Mouse (Mus musculus) embryonic fibroblast, embryonic 13.5 days (primary cell): ENCODE data around the gene Atp5k. TPM values are rescaled to one million over a fixed set of nuclear protein-coding genes. Genes with fewer than 3 reads are reported as not detected.

Source experiments
- H3K27ac ChIP-seq: 2 replicates; pipeline ENCODE4 v1.5.1; 2012; ENCODE audit warnings: low read length, control low read depth, inconsistent platforms; ENCODE audit not compliant: insufficient read depth
- H3K4me1 ChIP-seq: 2 replicates; pipeline ENCODE4 v1.6.1; 2011; ENCODE audit warnings: low read length; ENCODE audit not compliant: control insufficient read depth, insufficient read depth
- H3K4me3 ChIP-seq: 2 replicates; pipeline ENCODE4 v1.5.1; 2011; ENCODE audit warnings: mild to moderate bottlenecking, control low read depth, low read length; ENCODE audit not compliant: insufficient read depth
- CTCF ChIP-seq: IDR thresholded peaks from 2 replicates; pipeline ENCODE4 v1.5.1; 2011; ENCODE audit warnings: mild to moderate bottlenecking, control low read depth, low read length, moderate library complexity, borderline replicate concordance; ENCODE audit not compliant: insufficient read depth
- POLR2A ChIP-seq: IDR thresholded peaks from 2 replicates; pipeline ENCODE4 v1.6.1; 2011; ENCODE audit warnings: low read depth, mild to moderate bottlenecking, control low read depth, low read length, moderate library complexity
- polyA plus RNA-seq: library from polyadenylated mRNA; stranded (reverse); fragments of >200 nt; gene quantifications from 2 replicates; pipeline ENCODE4 v1.2.4, GENCODE M21; 2011; ENCODE audit warnings: low read depth; ENCODE audit not compliant: missing spikeins, insufficient read length

Gene Atp5k
- polyA plus RNA-seq, 1 experiment = 264 TPM

DNA sequence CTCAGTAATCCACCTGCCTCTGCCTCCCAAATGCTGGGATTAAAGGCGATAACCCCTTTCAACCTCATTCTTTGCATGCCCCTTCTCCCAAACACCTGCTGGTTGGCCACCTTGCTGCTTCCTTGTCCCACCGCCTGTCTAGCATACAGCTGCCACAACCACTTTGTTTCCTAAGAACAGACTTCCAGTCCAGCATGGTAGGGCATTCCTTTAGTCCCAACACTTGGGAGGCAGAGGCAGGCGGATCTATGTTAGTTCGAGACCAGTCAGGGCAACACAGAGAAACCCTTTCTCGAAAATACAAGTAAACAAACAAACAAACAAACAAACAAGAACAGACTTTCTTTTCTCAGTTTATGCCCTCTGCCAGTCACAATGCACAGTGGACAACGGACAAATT is 26.2 kb upstream of the Atp5k start:
- TF ChIP-seq POLR2A = no peak
- TF ChIP-seq CTCF = no peak
- Histone ChIP-seq H3K27ac (no peak overlapping the region), H3K4me1 (peaks cover 6% of the 10 kb centered on the region), H3K4me3 (peak overlapping the region; percentile 97)

DNA sequence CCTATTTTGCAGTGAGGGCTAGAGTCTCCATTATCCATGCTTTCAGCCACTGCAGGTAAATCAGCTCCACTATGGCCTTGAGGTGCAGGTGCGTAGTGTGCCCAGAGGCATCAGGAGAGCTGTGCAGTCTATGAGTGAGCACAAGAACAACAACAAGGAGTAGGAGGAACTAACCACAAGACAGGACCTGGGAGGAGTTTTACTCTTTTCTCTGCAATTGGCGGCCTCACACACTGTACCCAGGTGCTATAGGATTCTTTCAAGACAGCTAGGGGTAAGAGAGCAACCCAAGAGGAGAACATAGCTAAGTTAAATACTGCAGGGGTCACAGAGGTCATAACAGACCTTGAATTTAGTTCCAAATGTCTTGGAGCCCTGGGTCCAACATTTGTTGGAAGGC is 24.5 kb upstream of the Atp5k start:
- no peak overlapping the region for H3K4me3 ChIP-seq

DNA sequence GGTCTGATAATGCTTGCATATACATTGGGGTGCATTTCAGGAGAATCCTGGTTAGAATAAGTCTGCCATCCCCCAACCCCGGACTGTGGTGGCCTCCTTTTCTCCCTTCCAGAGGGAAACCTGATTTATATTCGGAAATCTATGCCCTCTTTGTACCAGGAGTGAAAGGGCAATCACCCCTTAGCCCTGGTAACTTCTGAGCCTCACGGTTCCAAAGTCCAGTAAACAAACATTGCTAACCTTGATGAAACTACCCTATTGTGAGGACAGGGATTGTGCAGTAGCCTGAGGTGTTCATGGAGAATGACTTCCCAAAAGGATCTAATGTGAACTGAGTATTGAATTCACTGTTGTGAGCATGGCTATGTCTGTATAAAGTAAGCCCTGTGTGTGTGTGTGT is 19.8 kb upstream of the Atp5k start:
- H3K4me3 ChIP-seq = no peak overlapping the region
- H3K4me1 ChIP-seq = no peaks in the 10 kb centered on the region
- H3K27ac ChIP-seq = no peak overlapping the region
- TF ChIP-seq CTCF = no peak

More for the DNA sequence above, 24.5 kb upstream of the Atp5k start:
- H3K27ac ChIP-seq = no peak overlapping the region
- H3K4me1 ChIP-seq = peaks cover 2% of the 10 kb centered on the region; the same call in 1 of the 2 replicates
- TF ChIP-seq CTCF (no peak), POLR2A (no peak)

DNA sequence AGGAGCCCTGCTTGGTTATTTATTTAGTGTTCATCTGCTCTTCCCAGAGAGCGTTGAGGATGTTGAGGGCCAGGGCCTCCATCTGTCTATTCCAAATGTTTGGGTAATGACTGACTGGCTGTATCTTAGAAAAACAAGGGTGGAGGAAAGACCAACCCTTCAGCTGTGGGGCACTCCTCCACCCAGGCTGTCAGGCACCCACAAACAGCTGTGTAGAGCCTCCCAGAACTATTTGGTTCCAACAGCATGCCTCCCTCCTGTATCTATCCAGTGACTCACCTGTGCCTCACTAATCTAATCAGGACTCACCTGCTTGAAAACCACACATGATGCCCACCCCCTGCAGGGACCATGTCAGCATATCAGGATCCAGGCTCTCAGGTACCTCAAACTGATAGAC is 18.2 kb upstream of the Atp5k start:
- H3K4me1 ChIP-seq = no peaks in the 10 kb centered on the region
- no peak for TF ChIP-seq POLR2A
- no peak for TF ChIP-seq CTCF
- no peak overlapping the region for H3K27ac ChIP-seq
- no peak overlapping the region for H3K4me3 ChIP-seq

GRCm38 (mm10) chr5:108451611-108452010 is 17.4 kb upstream of the Atp5k start:
- no peak overlapping the region for H3K27ac ChIP-seq
- no peak overlapping the region for H3K4me3 ChIP-seq
- no peaks in the 10 kb centered on the region for H3K4me1 ChIP-seq
- TF ChIP-seq POLR2A (no peak), CTCF (no peak)

DNA sequence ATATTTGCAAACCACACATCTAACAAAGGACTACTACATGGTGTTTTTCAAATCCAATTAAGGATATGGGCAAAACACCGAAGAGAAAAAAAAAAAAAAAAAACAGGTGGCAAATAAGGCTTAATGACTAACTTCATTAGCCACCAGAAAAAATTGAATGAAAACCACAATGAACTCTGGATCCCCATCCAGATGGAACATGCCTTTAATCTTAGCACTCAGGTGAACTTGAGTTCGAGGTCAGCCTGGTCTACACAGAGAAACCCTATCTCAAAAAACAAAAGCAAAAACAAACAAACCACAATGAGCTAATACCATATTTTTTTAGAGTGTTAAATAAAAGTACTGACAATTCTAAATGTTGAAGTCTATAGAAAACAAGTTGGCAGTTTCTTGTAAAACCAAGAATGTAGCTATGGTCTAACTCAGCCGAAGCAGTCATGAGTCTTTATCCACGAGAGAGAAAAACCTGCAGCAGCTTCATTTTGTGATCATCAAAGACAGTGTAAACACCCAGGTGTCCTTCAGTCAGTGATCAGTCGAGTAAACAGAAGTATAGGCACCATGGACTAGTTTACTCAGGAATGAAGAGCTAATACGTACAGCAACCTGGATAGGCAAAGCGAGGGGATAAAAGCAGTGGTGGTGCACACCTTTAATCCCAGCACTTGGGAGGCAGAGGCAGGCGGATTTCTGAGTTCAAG is 16.7 kb upstream of the Atp5k start:
- no peak for TF ChIP-seq POLR2A
- TF ChIP-seq CTCF = no peak
- H3K4me1 ChIP-seq = no peaks in the 10 kb centered on the region
- H3K4me3 ChIP-seq = no peak overlapping the region
- H3K27ac ChIP-seq = no peak overlapping the region

GRCm38 (mm10) chr5:108448785-108449668 is 14.8 kb upstream of the Atp5k start, which contains the start of gene Mfsd7a:
Gene Mfsd7a (minus strand): TSS chr5:108448891.
- Histone ChIP-seq H3K4me1 (no peaks in the 10 kb centered on the region), H3K4me3 (peak within 1 kb of the TSS; percentile 16), H3K27ac (0 out of 2 replicates have a peak within 1 kb of the TSS, but pooled peaks have one; percentile 6)
- TF ChIP-seq POLR2A = peak; percentile 54
- TF ChIP-seq CTCF = no peak

GRCm38 (mm10) chr5:108447857-108448256 is 13.6 kb upstream of the Atp5k start:
- Histone ChIP-seq H3K4me1 (no peaks in the 10 kb centered on the region), H3K4me3 (no peak overlapping the region), H3K27ac (no peak overlapping the region)
- TF ChIP-seq CTCF (no peak), POLR2A (no peak)

GRCm38 (mm10) chr5:108446973-108447372 is 12.7 kb upstream of the Atp5k start:
- H3K4me1 ChIP-seq = no peaks in the 10 kb centered on the region
- no peak overlapping the region for H3K27ac ChIP-seq
- TF ChIP-seq CTCF (no peak), POLR2A (no peak)
- no peak overlapping the region for H3K4me3 ChIP-seq

- H3K4me3 ChIP-seq = no peak overlapping the region
- TF ChIP-seq POLR2A = no peak
- TF ChIP-seq CTCF = no peak
- no peaks in the 10 kb centered on the region for H3K4me1 ChIP-seq
- no peak overlapping the region for H3K27ac ChIP-seq
These were observed 1.9 kb upstream of the Atp5k start for GRCm38 (mm10) chr5:108436101-108436500.
